Mouse (Mus musculus) spleen, adult 2 months (tissue): ENCODE results near the gene Ankzf1.

Experiments used
- CTCF ChIP-seq: fragments of 200-500 bp; IDR thresholded peaks from 2 replicates; pipeline ENCODE4 v1.5.1; 2011; ENCODE audit warnings: mild to moderate bottlenecking, inconsistent platforms; ENCODE audit not compliant: insufficient read depth, insufficient read length, insufficient replicate concordance; ENCODE audit errors: extremely low read depth
- POLR2A ChIP-seq: fragments of 200-500 bp; IDR thresholded peaks from 2 replicates; pipeline ENCODE4 v1.6.1; 2011; ENCODE audit warnings: low read depth, low read length, inconsistent platforms

- TF ChIP-seq CTCF (no peak), POLR2A (no peak)
Measured at GRCm38 (mm10) chr1:75145589-75145988, 46.4 kb upstream of the Ankzf1 start.
